Mouse (Mus musculus) G1E (cell line): ENCODE data around the gene Map7. TPM values are rescaled to one million over a fixed set of nuclear protein-coding genes. Genes with fewer than 3 reads are reported as not detected.

ENCODE experiments used
- ATAC-seq: 2 replicates; pipeline ENCODE4 v1.8.0; 2016; ENCODE audit warnings: mild to moderate bottlenecking; ENCODE audit not compliant: insufficient number of reproducible peaks, poor library complexity, low FRiP score, severe bottlenecking; ENCODE audit errors: extremely low read depth
- DNase-seq: peaks from one replicate; pipeline ENCODE4 v3.0.0; 2012; ENCODE audit warnings: low spot score
- H3K27me3 ChIP-seq: 2 replicates; pipeline ENCODE4 v1.6.1; 2012; ENCODE audit warnings: mild to moderate bottlenecking, low read length, inconsistent platforms; ENCODE audit not compliant: insufficient read depth
- H3K36me3 ChIP-seq: replicated peaks from 2 replicates; pipeline ENCODE3; 2012; ENCODE audit warnings: mild to moderate bottlenecking, inconsistent platforms
- H3K4me1 ChIP-seq: 2 replicates; pipeline ENCODE4 v1.6.1; 2012; ENCODE audit warnings: low read depth, low read length, inconsistent platforms, mixed read lengths; ENCODE audit not compliant: insufficient read depth
- H3K4me3 ChIP-seq: 2 replicates; pipeline ENCODE4 v1.5.1; 2012; ENCODE audit warnings: low read depth, mild to moderate bottlenecking, inconsistent platforms, low read length, moderate library complexity, mixed read lengths
- H3K9me3 ChIP-seq: replicated peaks from 2 replicates; pipeline ENCODE4 v1.6.1; 2012; ENCODE audit warnings: inconsistent platforms
- CTCF ChIP-seq: IDR thresholded peaks from 2 replicates; pipeline ENCODE4 v1.5.1; 2012; ENCODE audit warnings: low read depth, low read length, inconsistent platforms, mixed read lengths
- GATA1 ChIP-seq: IDR thresholded peaks from 2 replicates; pipeline ENCODE4 v1.6.1; 2012; ENCODE audit warnings: borderline replicate concordance, low read length, inconsistent platforms, mixed read lengths
- GATA2 ChIP-seq: IDR thresholded peaks from 2 replicates; pipeline ENCODE4 v1.6.1; 2012; ENCODE audit warnings: low read depth, low read length, inconsistent platforms, borderline replicate concordance
- POLR2AphosphoS5 ChIP-seq: IDR thresholded peaks from 2 replicates; pipeline ENCODE4 v1.6.1; 2012; ENCODE audit warnings: low read depth, low read length, inconsistent platforms; ENCODE audit not compliant: insufficient replicate concordance
- TAL1 ChIP-seq: conservative IDR thresholded peaks from 2 replicates; pipeline ENCODE4 v1.6.1; 2012; ENCODE audit warnings: low read depth, low read length, inconsistent platforms, mixed read lengths
- polyA plus RNA-seq: library from polyadenylated mRNA; stranded (reverse); fragments of >175 nt; gene quantifications from 2 replicates; pipeline ENCODE4 v1.2.3, GENCODE M21; 2012
- total RNA-seq, 2 experiments: library from RNA; stranded (forward) in 1 of 2; stranded (reverse) in 1 of 2; fragments of 200-1000 nt in 1 of 2; fragments of >200 nt in 1 of 2; fragmentation: Nextera tagmentation in 1 of 2; gene quantifications; 2 replicates each; pipeline ENCODE4 v1.2.3; 2014 to 2017

Map7 gene
- total and polyA plus RNA-seq, 3 experiments, result 2.5 to 2.6 TPM; not detected in 1

DNA sequence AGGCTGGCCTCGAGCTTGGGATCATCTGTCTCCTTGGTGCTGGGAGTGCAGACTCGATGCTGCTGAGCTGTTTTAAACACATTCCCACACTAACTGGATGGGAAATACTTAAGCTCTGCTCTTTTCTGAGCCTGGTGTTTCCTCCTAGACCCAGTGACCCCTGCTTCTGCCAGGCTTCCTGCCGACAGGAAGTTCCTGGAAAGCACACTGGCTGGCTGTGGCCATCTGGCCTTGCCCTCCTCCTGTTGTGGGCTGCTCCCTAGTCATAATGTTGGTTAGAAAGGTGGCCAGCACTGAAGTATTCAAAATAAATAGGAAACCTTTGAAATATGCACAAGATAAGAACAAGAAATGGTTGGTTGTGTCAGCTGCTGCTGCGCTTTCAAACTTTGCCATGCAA is 86.2 kb downstream of the Map7 start:
- H3K4me1 ChIP-seq, result peaks cover 13% of the 10 kb centered on the region
- H3K27me3 ChIP-seq, result peaks cover 9% of the 10 kb centered on the region; the same call in 1 of the 2 replicates
- no peaks in the 10 kb centered on the region for H3K9me3 ChIP-seq
- ATAC-seq (no peak), DNase-seq (no peak)
- H3K36me3 ChIP-seq, result peaks cover 4% of the 10 kb centered on the region
- H3K4me3 ChIP-seq, result no peak overlapping the region
- TF ChIP-seq POLR2AphosphoS5 (no peak), CTCF (no peak)

DNA sequence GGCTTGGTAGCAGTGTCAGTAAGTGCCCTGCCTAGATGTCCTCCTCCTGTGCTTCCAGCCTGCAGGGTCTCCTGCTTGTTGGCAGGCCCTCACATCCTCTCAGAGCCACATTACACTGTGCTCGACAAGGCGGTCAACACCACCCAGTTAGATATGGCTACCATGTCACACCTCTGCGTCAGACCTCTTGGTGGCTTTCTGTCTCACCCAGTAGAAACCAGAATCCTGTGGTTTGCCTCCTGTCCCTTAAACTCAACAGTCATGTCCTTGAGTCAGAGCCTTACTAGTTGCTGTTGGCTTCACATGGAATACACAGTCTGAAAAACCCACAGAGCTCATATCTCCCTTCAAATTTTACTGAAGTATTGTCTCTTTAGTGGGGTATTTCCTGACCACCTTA is 87.4 kb downstream of the Map7 start:
- ATAC-seq, result no peak
- Histone ChIP-seq H3K9me3 (no peaks in the 10 kb centered on the region), H3K4me3 (no peak overlapping the region), H3K27me3 (peaks cover 7% of the 10 kb centered on the region; the same call in 1 of the 2 replicates), H3K4me1 (peaks cover 7% of the 10 kb centered on the region; the same call in 1 of the 2 replicates), H3K36me3 (peaks cover 4% of the 10 kb centered on the region)
- DNase-seq, result no peak
- TF ChIP-seq GATA2 (no peak), CTCF (no peak), GATA1 (no peak)

DNA sequence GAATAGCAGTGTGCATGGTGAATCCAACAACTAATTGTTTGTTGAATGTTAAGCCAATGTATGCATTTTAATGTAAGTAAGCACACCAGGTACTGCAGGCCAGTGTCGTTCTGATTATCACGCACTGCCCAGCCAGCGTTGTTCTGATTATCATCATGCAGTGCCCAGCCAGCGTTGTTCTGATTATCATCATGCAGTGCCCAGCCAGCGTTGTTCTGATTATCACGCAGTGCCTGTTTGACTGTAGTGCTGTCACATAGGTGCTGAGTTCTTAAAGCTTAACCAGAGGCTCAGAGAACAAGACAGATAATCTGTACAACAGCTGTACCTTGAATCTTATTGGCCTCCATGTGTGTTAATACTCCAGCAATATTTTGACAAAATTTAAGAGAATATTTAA is 88.0 kb downstream of the Map7 start:
- no peak for TF ChIP-seq GATA1
- TF ChIP-seq TAL1, result no peak
- TF ChIP-seq POLR2AphosphoS5, result no peak
- TF ChIP-seq GATA2, result no peak
- no peak for TF ChIP-seq CTCF
- peaks cover 4% of the 10 kb centered on the region for H3K36me3 ChIP-seq
- peaks cover 10% of the 10 kb centered on the region for H3K27me3 ChIP-seq
- ATAC-seq (no peak), DNase-seq (no peak)
- no peak overlapping the region for H3K4me3 ChIP-seq
- peaks cover 7% of the 10 kb centered on the region; the same call in 1 of the 2 replicates for H3K4me1 ChIP-seq
- H3K9me3 ChIP-seq, result no peaks in the 10 kb centered on the region

DNA sequence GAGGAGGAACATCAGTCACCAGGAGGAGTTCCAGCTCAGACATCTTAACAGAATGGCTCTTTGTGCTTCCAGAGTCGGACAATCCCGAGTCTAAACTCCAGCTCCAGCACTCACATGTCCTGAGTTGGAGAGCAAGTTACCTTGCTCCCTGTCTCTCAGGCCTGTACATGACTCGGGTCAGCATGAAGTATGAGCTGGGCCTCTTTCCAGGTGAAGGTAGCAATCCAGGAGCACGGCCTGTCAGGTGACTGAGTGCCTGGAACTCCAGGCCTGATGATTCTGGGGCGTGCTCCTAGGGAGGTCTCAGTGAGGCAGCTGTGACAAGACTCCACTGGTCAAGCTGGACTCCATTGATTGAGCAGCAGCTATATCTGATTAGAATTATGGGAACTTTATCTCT is 90.0 kb downstream of the Map7 start:
- no peak for DNase-seq
- Histone ChIP-seq H3K36me3 (peaks cover 3% of the 10 kb centered on the region), H3K27me3 (peaks cover 10% of the 10 kb centered on the region), H3K9me3 (no peaks in the 10 kb centered on the region), H3K4me1 (peaks cover 7% of the 10 kb centered on the region; the same call in 1 of the 2 replicates), H3K4me3 (no peak overlapping the region)
- no peak for ATAC-seq
- TF ChIP-seq GATA1, result no peak

DNA sequence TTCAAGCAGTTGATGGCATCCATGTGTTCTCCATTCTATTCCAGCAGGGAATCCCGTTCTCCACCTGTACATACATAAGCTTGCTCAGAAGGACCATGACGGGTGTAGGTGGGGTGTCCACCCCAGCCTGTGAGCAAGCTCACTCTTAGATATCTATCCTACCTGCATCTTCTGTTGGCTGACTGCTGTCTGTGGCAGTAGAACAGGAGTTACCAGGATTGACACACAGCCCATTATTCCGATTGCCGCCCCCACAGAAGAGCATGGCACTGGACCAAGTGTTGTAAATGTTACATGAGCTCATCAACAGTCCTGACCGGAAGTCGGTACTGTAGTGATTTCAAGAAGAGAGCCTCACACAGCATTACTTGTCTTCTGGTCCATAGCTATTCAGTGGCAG is 92.6 kb downstream of the Map7 start:
- H3K4me1 ChIP-seq, result peaks cover 7% of the 10 kb centered on the region; the same call in 1 of the 2 replicates
- H3K27me3 ChIP-seq, result peaks cover 10% of the 10 kb centered on the region
- no peak for DNase-seq
- TF ChIP-seq GATA1 (no peak), POLR2AphosphoS5 (no peak)
- no peaks in the 10 kb centered on the region for H3K36me3 ChIP-seq
- ATAC-seq, result no peak
- no peaks in the 10 kb centered on the region for H3K9me3 ChIP-seq
- H3K4me3 ChIP-seq, result no peak overlapping the region

DNA sequence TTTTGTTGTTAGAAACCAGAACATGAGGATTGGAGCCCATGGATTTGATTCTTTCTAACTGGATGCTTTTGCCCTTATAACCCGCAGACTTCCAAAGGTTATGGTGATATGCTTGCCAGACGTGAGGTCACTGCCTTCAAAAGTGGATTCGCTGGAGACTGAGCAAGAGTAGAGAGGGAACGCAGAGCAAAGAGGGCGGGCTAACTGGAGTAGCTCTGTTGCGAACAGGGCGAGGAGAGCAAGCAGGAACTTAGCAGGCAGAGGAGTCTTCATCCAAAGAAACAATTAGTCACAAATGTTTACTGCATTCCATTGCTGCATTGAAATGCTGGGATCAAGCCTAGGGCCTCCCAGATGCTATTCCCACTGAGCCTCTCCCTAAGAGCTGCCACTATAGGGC is 95.0 kb downstream of the Map7 start:
- no peaks in the 10 kb centered on the region for H3K9me3 ChIP-seq
- peaks cover 3% of the 10 kb centered on the region for H3K36me3 ChIP-seq
- H3K27me3 ChIP-seq, result peaks cover 4% of the 10 kb centered on the region
- ATAC-seq (no peak), DNase-seq (no peak)
- peaks cover 1% of the 10 kb centered on the region; the same call in 1 of the 2 replicates for H3K4me1 ChIP-seq
- no peak overlapping the region for H3K4me3 ChIP-seq
- TF ChIP-seq CTCF (no peak), TAL1 (no peak), POLR2AphosphoS5 (no peak), GATA1 (no peak), GATA2 (no peak)

DNA sequence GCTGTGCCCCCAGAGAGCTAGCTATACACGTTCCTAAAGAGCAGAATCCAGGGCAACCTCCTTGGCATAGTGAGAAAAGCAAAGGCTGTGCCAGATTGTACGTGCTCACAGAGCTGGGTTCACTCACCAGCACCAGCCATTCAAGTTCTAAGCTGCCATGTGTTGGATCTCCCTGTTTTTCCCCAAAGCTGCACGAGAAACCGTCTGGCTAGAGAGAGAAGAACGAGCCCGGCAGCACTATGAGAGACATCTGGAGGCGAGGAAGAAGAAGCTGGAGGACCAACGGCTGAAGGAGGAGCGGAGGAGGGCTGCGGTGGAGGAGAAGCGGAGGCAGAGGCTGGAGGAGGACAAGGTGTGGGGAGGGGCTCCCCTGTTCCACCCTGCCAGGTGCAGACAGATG is 96.8 kb downstream of the Map7 start:
- H3K4me3 ChIP-seq, result no peak overlapping the region
- peaks cover 3% of the 10 kb centered on the region for H3K36me3 ChIP-seq
- H3K9me3 ChIP-seq, result no peaks in the 10 kb centered on the region
- no peak for TF ChIP-seq TAL1
- no peak for TF ChIP-seq GATA1
- TF ChIP-seq CTCF, result no peak
- DNase-seq, result no peak
- no peaks in the 10 kb centered on the region for H3K4me1 ChIP-seq
- ATAC-seq, result no peak
- H3K27me3 ChIP-seq, result peaks cover 3% of the 10 kb centered on the region; the same call in 1 of the 2 replicates
